Mouse (Mus musculus): Measurements from ENCODE around the gene Radil. TPM values are rescaled to one million over a fixed set of nuclear protein-coding genes. Genes with fewer than 3 reads are reported as not detected.

Gene Radil
- total RNA-seq, 2 experiments from 2014 or later: not detected

Other genes with a start within 250 kb of the Radil start
- 12.3 and 17.0 TPM in 2 replicates for gene Foxk1, start 149.6 kb downstream of the Radil start, total RNA-seq (2014; fragmentation: Nextera tagmentation)
- gene Foxk1, start 149.6 kb downstream of the Radil start, total RNA-seq (2017): 6.4 and 6.8 TPM in 2 replicates
- 16.4 and 25.5 TPM in 2 replicates for gene Ap5z1, start 87.2 kb downstream of the Radil start, total RNA-seq (2014; fragmentation: Nextera tagmentation)
- gene Ap5z1, start 87.2 kb downstream of the Radil start, total RNA-seq (2017): 2.7 and 4.9 TPM in 2 replicates
- not detected in 2 replicates for gene Papolb, start 21.0 kb downstream of the Radil start, total RNA-seq (2014; fragmentation: Nextera tagmentation)
- not detected in 2 replicates for gene Papolb, start 21.0 kb downstream of the Radil start, total RNA-seq (2017)
- not detected in 2 replicates for gene Mmd2, start 57.7 kb upstream of the Radil start, total RNA-seq (2014; fragmentation: Nextera tagmentation)
- gene Mmd2, start 57.7 kb upstream of the Radil start, total RNA-seq (2017): not detected in 2 replicates
- 33.6 and 35.8 TPM in 2 replicates for gene Wipi2, start 76.6 kb upstream of the Radil start, total RNA-seq (2014; fragmentation: Nextera tagmentation)
- 35.2 and 40.8 TPM in 2 replicates for gene Wipi2, start 76.6 kb upstream of the Radil start, total RNA-seq (2017)
- not detected in 2 replicates for gene Slc29a4, start 141.4 kb upstream of the Radil start, total RNA-seq (2014; fragmentation: Nextera tagmentation)
- not detected in 2 replicates for gene Slc29a4, start 141.4 kb upstream of the Radil start, total RNA-seq (2017)